Mouse (Mus musculus): ENCODE results near the gene Prkce. TPM values are rescaled to one million over a fixed set of nuclear protein-coding genes. Genes with fewer than 3 reads are reported as not detected.

The Prkce gene
- polyA plus RNA-seq, 1 experiment from 2014 or later, result 6.8 TPM

DNA sequence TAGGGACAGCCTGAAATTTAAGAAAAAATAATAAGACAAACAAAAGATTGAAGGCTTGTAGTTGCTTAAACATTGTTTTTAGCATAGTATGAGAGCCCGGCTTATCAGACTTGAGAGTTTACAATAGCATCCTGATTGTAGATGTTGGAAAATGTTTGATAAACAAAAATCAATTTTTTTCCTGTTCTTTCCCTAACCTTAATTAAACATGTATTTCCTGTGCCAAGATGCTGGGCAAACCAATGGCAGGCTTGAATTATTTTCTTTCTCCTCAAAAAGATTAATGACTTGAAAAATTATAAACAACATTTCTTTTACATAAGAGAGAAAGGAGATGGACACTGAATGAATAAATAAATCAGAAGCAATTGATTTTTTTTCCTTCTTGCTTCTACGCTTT, 187.7 kb downstream of the Prkce start:
- ATAC-seq (replicated peaks; ENCODE audit: low FRiP score), result no peak
- Histone ChIP-seq H3K9ac (no peak overlapping the region), H3K4me1 (peaks cover 51% of the 10 kb centered on the region), H3K27me3 (no peaks in the 10 kb centered on the region), H3K36me3 (no peaks in the 10 kb centered on the region), H3K4me3 (replicated peaks) (no peak overlapping the region), H3K27ac (no peak overlapping the region), H3K4me2 (no peak overlapping the region), H3K9me3 (replicated peaks) (no peaks in the 10 kb centered on the region)
- WGBS, result 86% methylated on average over 2 of the region's 2 CpGs

DNA sequence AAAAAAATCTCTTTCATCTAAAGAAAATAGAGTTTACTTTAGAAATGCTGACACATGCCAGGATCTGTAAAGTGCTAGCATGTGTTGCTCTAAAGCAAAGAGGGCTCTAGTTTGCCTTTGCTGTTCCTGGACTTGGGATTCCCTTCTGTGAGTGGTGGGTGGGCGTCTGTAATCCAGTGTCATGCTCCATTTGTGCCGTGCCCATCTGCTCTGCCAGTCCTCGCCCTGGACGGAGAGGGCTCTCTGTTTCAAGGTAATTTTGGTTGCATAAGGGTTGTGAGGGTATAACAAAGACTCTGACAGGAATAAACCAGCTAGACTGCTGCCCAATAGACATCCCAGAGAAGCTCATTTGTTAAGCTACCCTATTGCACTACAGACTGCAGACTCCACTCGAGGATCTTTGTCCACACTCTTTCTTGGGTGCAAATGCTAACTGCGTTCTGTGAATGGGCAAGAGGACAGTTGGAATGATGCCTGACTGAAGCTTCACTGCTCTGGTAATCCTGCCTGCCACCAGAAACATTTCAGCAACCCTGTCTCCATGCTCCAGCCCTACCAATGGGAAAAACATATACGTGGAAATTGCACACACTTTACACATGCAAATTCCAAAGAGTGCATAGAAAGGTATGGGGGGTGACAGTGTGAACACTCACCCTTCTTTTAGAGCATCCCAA, 188.3 kb downstream of the Prkce start:
- Histone ChIP-seq H3K9ac (no peak overlapping the region), H3K4me2 (no peak overlapping the region), H3K9me3 (replicated peaks) (no peaks in the 10 kb centered on the region), H3K27ac (no peak overlapping the region), H3K27me3 (no peaks in the 10 kb centered on the region), H3K4me1 (peaks cover 45% of the 10 kb centered on the region), H3K4me3 (replicated peaks) (no peak overlapping the region), H3K36me3 (no peaks in the 10 kb centered on the region)
- ATAC-seq (replicated peaks; ENCODE audit: low FRiP score), result no peak
- WGBS, result 63% methylated on average over 7 of the region's 7 CpGs

DNA sequence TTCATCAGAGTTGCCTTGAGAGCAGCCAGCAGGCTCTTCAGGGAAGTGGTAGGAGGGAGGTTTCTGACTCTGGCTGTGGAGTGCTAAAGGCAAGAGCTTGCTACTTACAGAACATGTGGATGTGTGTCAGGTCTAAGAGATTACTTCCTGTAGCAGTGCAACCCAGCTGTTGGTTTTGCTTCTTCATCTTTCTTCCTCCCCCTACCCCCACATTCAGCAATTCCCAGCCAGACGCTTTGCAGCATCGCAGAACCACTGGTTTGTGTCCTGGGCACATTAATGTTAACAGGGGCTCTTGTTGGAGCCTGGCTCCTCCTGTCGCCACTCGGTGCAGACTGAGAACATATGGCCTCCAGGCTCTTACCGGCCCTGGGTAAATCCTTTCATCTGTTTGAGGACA, 190.8 kb downstream of the Prkce start:
- H3K27ac ChIP-seq, result no peak overlapping the region; the same call in 1 of the 2 replicates
- H3K9me3 ChIP-seq (replicated peaks), result no peaks in the 10 kb centered on the region
- ATAC-seq (replicated peaks; ENCODE audit: low FRiP score), result 0 out of 2 replicates have a peak, but pooled peaks have one; percentile 22
- no peak overlapping the region for H3K4me3 ChIP-seq (replicated peaks)
- H3K4me1 ChIP-seq, result peaks cover 27% of the 10 kb centered on the region
- H3K36me3 ChIP-seq, result no peaks in the 10 kb centered on the region
- WGBS, result 20% methylated on average over 5 of the region's 5 CpGs
- H3K27me3 ChIP-seq, result no peaks in the 10 kb centered on the region
- H3K9ac ChIP-seq, result no peak overlapping the region
- no peak overlapping the region for H3K4me2 ChIP-seq

DNA sequence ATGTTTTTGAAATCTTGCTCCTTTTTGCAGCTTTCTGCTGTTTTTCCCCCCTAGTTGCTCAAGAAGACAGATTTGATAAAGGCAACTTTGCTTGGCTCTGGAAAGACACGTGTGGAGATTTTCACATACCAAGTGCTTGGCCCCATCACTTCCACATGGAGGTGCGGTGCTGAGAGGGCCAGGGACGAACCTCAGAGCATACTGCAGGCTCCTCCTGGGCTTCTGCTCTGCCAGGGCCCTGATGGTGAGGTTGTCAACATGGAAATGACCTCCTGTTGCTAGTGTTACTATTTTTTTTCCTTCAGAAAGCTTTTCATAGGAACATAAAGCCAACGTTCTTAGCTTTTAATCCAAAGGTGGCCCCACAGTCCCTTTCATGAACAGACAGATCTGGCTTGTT, 191.3 kb downstream of the Prkce start:
- H3K9ac ChIP-seq, result no peak overlapping the region
- H3K4me1 ChIP-seq, result peaks cover 26% of the 10 kb centered on the region
- 52% methylated on average over 4 of the region's 4 CpGs for WGBS
- no peaks in the 10 kb centered on the region for H3K36me3 ChIP-seq
- no peak overlapping the region for H3K27ac ChIP-seq
- no peak overlapping the region for H3K4me3 ChIP-seq (replicated peaks)
- H3K27me3 ChIP-seq, result no peaks in the 10 kb centered on the region
- no peak for ATAC-seq (replicated peaks; ENCODE audit: low FRiP score)
- H3K4me2 ChIP-seq, result no peak overlapping the region
- H3K9me3 ChIP-seq (replicated peaks), result no peaks in the 10 kb centered on the region

DNA sequence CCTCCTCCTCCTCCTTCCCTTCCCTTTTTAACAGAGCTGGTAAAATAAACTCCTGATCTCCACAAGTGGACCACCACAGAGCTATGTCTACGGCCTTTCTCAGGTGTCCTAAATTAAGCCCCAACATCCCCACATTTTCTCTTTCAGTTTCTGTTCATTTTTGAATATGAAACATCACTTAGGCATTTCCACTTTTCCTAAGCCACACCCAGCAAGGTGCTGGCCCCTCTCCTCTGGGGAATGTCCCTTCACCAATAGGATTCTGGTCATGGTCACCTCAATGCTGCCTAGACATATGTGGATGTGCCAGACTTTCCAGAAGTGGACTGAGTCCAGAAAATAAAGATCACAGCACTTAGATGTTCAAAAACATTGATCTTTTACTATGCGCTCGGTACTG, 193.3 kb downstream of the Prkce start:
- no peak for ATAC-seq (replicated peaks; ENCODE audit: low FRiP score)
- Histone ChIP-seq H3K36me3 (no peaks in the 10 kb centered on the region), H3K4me1 (peaks cover 36% of the 10 kb centered on the region), H3K9me3 (replicated peaks) (no peaks in the 10 kb centered on the region), H3K4me3 (replicated peaks) (no peak overlapping the region), H3K27ac (no peak overlapping the region), H3K9ac (no peak overlapping the region), H3K27me3 (no peaks in the 10 kb centered on the region), H3K4me2 (no peak overlapping the region)
- WGBS, result 90% methylated on average over 3 of the region's 3 CpGs

DNA sequence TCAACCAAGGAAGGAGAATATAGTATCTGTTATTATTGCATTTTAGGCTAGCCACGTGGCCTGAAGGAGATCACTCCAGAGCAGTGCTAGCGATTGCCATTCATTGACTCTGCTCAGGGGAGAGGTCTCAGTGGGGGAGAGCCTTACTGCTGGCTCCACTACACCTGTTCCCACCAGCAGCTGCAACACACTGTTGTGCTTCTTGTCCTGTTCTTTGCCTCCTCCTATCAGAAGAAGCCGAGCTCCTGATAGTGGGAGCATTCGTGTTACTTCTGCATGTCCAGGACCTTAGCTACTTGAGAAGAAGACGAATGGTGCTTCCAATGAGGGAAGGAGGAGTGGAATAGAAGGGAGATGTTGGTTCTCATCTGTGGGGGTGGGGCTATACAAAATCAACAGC, 195.8 kb downstream of the Prkce start:
- H3K9ac ChIP-seq, result no peak overlapping the region
- H3K4me1 ChIP-seq, result peaks cover 42% of the 10 kb centered on the region
- ATAC-seq (replicated peaks; ENCODE audit: low FRiP score), result no peak
- WGBS, result 58% methylated on average over 5 of the region's 5 CpGs
- no peaks in the 10 kb centered on the region for H3K36me3 ChIP-seq
- H3K4me2 ChIP-seq, result no peak overlapping the region
- no peaks in the 10 kb centered on the region for H3K9me3 ChIP-seq (replicated peaks)
- H3K27me3 ChIP-seq, result no peaks in the 10 kb centered on the region
- H3K27ac ChIP-seq, result no peak overlapping the region
- H3K4me3 ChIP-seq (replicated peaks), result no peak overlapping the region

DNA sequence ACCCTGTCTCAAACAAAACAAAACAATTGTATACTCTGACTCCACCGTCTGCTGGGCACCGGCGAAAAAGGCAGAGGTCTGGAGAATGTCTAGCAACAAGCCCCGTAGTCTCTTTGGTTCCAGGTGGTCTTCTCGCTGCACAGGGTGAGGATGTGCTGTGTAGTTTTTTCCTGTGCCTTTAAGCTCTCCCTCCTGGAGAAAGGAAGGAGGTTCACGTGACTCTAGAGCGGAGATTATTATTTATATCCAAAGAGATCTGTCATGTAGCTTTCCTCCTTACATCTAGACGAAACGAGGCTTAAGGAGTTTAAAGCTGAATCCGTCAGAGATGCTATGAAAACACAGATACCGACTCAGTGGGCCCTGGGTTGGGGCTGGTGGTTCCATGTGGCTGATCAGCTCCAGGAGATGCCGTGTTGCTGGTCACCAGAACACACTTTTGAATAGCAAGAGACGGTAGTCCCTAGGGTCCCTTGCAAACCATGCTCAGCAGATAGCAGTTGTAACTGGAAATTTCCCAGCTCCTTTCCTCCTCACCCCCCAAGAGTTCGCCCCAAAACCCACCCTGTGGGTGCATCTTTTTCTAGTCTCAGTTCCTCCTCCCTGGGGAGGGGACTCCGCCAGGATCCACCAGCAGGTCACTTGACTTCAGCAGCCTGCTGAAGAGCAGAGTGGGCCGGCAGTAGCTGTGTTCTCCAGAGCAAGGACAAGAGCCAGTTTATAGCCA, 196.9 kb downstream of the Prkce start:
- Histone ChIP-seq H3K27me3 (no peaks in the 10 kb centered on the region), H3K4me2 (peak overlapping the region; percentile 15; the same call in 1 of the 2 replicates), H3K27ac (0 out of 2 replicates have a peak overlapping the region, but pooled peaks have one; percentile 23), H3K9me3 (replicated peaks) (no peaks in the 10 kb centered on the region), H3K9ac (no peak overlapping the region), H3K4me1 (peaks cover 36% of the 10 kb centered on the region), H3K36me3 (no peaks in the 10 kb centered on the region), H3K4me3 (replicated peaks) (no peak overlapping the region)
- no peak for ATAC-seq (replicated peaks; ENCODE audit: low FRiP score)
- 34% methylated on average over 16 of the region's 16 CpGs for WGBS

DNA sequence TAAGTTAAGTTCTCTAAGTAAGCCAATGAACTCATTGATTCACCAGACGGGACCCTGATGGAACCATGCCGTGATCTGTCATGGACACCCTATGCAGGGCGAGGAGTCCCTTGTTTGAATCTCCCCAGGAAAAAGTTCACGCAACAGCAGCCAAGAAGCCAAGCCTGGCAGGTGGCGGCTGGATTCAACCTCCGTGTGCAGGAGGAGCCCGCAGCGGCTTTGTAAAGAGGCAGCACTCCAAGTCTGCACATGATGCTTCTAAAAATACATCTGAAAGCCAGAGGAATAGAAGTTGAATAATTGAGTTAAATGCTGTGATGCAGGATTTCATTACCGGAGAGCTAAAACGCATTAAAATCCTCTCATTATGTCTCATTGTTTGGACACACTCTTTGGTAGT, 199.3 kb downstream of the Prkce start:
- Histone ChIP-seq H3K36me3 (no peaks in the 10 kb centered on the region), H3K9ac (no peak overlapping the region), H3K4me2 (no peak overlapping the region), H3K9me3 (replicated peaks) (no peaks in the 10 kb centered on the region), H3K4me1 (peaks cover 51% of the 10 kb centered on the region), H3K27me3 (no peaks in the 10 kb centered on the region), H3K4me3 (replicated peaks) (no peak overlapping the region), H3K27ac (no peak overlapping the region)
- ATAC-seq (replicated peaks; ENCODE audit: low FRiP score), result no peak
- WGBS, result 82% methylated on average over 10 of the region's 10 CpGs

DNA sequence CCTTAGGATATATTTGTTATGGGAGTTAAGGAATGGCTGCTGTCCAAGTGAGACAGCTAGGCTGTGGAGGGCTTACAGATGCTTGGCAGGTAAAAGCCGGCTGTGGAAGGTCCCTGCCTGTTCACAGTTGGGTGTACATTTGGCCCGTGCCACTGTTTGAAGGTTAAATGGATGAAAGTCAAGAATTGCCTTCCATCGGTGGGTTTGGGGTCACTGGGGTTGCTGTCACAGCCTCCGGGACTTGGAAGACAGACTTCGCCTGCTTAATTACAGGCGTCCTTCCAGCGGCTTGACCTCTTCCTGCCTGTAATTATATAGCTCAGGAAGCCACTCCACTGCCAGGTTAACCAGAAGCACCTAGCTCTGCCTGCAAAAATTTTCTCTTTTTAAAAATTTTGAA, 200.1 kb downstream of the Prkce start:
- Histone ChIP-seq H3K9me3 (replicated peaks) (no peaks in the 10 kb centered on the region), H3K4me2 (no peak overlapping the region), H3K27ac (peak overlapping the region; percentile 48; the same call in 1 of the 2 replicates), H3K4me1 (peaks cover 51% of the 10 kb centered on the region), H3K27me3 (no peaks in the 10 kb centered on the region), H3K4me3 (replicated peaks) (no peak overlapping the region), H3K36me3 (no peaks in the 10 kb centered on the region), H3K9ac (no peak overlapping the region)
- 0 out of 2 replicates have a peak, but pooled peaks have one; percentile 14 for ATAC-seq (replicated peaks; ENCODE audit: low FRiP score)
- WGBS, result 11% methylated on average over 7 of the region's 7 CpGs

DNA sequence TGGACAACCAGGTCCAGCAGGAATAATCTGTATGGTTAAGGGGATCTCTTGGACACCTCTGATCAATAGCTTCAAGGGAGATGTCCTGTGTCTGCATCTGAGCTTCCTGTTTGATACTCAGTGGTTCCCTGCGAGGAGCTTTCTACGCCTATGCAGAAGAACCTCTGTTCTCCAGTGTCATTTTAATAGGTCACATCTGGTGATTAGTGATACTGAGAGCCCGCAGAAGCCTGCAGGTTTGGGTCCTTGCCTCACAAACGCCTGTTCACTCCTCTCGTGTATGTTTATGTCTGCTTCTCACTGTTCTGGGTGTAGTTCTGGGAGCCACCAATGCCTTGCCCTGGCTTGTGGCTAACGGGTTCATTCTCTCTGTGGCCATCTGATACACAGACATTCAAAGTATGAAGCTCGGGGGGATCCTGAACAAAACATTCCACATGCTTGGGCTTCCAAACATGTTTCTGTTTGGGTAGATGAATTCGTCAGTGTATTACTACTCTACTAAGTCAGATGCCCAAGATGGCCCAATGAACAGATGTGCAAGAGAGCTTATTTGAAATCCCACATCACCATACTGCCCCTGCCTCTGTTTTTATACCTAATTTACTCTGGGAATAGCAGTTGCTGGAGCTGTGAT, 202.6 kb downstream of the Prkce start:
- H3K9ac ChIP-seq, result no peak overlapping the region
- 70% methylated on average over 8 of the region's 8 CpGs for WGBS
- no peak for ATAC-seq (replicated peaks; ENCODE audit: low FRiP score)
- H3K27me3 ChIP-seq, result no peaks in the 10 kb centered on the region
- no peak overlapping the region for H3K4me3 ChIP-seq (replicated peaks)
- no peak overlapping the region for H3K4me2 ChIP-seq
- H3K27ac ChIP-seq, result no peak overlapping the region
- no peaks in the 10 kb centered on the region for H3K36me3 ChIP-seq
- peaks cover 36% of the 10 kb centered on the region for H3K4me1 ChIP-seq
- no peaks in the 10 kb centered on the region for H3K9me3 ChIP-seq (replicated peaks)

DNA sequence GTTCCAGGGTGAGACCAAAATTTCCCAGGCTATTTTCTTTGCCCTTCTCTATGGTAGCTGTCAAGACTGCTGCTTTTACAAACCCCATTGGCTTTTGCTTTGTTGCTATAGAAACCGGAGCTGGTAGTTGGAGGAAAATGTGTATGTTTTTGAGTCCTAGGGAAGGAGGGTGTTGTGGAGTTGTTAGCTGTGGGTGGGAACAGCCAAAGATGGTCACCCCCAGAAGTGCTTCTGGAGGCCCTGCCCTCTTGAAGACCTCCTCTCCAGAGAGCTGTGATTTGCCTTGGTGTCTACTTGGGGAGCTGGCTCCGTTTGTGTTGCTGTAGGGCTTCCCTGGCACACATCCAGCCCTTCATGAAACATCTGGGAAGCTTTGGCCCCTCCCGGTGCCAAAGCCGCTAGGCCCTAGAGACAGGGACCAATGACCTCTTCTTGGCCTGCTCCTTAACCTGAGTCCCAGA, 203.5 kb downstream of the Prkce start:
- no peaks in the 10 kb centered on the region for H3K27me3 ChIP-seq
- no peaks in the 10 kb centered on the region for H3K36me3 ChIP-seq
- no peak overlapping the region for H3K4me2 ChIP-seq
- no peaks in the 10 kb centered on the region for H3K9me3 ChIP-seq (replicated peaks)
- no peak for ATAC-seq (replicated peaks; ENCODE audit: low FRiP score)
- H3K4me3 ChIP-seq (replicated peaks), result no peak overlapping the region
- 35% methylated on average over 4 of the region's 4 CpGs for WGBS
- no peak overlapping the region for H3K27ac ChIP-seq
- peaks cover 38% of the 10 kb centered on the region for H3K4me1 ChIP-seq
- H3K9ac ChIP-seq, result no peak overlapping the region

DNA sequence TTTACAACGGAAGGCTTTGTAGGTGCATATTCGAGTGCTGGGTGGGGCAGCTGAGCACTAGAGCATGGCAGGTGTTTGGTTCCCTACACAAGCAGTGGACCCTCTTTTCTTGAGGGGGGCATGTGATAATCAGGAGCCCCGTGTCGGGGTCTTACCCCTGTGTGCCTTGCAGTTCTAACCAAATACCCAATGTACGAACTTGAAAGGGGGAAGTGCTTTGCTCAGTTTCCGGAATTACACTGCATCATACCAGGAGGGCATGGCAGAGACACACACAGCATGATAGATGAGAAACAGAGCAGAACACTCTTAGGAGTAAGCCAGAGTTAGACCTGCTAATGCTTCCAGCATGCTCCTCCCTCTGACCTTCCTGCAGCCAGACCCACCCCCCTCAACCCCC, 208.8 kb downstream of the Prkce start:
- no peak for ATAC-seq (replicated peaks; ENCODE audit: low FRiP score)
- no peaks in the 10 kb centered on the region for H3K27me3 ChIP-seq
- H3K9ac ChIP-seq, result no peak overlapping the region
- WGBS, result 62% methylated on average over 6 of the region's 6 CpGs
- no peaks in the 10 kb centered on the region for H3K9me3 ChIP-seq (replicated peaks)
- no peak overlapping the region for H3K4me2 ChIP-seq
- H3K27ac ChIP-seq, result no peak overlapping the region
- no peak overlapping the region for H3K4me3 ChIP-seq (replicated peaks)
- H3K4me1 ChIP-seq, result peaks cover 46% of the 10 kb centered on the region
- H3K36me3 ChIP-seq, result no peaks in the 10 kb centered on the region

Measured in kidney, embryonic 15.5 days (tissue).